Mouse (Mus musculus): ENCODE results near the gene Kcnh5. TPM values are rescaled to one million over a fixed set of nuclear protein-coding genes. Genes with fewer than 3 reads are reported as not detected.
A peak's percentile ranks its signal among the peaks of the same experiment; 100 is the strongest.

Kcnh5 gene
- total RNA-seq, 4 experiments from 2014 or later = 50.9 to 58.2 (median 53.6) TPM

DNA sequence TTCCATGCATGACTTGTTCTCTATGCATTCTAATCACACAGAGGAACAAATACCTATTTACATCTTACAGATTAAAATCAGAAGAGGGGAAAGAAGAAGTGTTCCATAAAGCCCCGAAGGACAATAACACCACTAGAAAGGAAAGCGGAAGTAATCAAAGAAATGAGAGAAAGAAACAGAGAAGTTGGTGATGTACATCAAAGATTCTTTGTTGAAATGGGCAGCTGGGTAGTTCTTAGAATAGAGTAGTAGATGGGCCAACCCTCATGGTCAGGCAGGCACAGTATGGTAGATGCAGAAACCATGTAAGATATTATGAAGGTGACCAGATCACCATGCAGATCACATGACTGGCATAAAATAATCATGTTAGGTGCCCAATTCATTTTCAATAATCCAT is 210.9 kb downstream of the Kcnh5 start:
- DNase-seq (ENCODE audit: low spot score in 2 of 2) = no peak

DNA sequence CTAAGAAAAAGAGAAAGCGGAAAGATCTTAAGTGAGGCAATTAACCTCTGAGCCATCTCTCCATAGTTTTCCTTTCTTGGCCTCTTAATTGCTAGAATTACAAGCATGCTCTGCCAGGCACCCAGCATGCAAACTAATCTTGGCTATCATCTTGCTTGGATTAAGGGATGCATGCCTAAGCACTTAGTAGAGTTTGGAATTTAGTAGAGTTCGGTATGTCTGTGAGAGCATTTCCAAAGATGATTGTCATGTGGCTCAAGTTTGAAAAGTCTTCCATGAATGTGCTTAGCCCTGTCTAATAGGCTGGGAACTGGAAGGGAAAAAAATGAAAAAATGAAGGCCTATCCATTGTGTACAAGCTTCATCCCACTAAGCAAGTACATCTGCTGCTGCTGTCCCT is 224.5 kb downstream of the Kcnh5 start:
- no peak for DNase-seq (ENCODE audit: low spot score in 2 of 2)

DNA sequence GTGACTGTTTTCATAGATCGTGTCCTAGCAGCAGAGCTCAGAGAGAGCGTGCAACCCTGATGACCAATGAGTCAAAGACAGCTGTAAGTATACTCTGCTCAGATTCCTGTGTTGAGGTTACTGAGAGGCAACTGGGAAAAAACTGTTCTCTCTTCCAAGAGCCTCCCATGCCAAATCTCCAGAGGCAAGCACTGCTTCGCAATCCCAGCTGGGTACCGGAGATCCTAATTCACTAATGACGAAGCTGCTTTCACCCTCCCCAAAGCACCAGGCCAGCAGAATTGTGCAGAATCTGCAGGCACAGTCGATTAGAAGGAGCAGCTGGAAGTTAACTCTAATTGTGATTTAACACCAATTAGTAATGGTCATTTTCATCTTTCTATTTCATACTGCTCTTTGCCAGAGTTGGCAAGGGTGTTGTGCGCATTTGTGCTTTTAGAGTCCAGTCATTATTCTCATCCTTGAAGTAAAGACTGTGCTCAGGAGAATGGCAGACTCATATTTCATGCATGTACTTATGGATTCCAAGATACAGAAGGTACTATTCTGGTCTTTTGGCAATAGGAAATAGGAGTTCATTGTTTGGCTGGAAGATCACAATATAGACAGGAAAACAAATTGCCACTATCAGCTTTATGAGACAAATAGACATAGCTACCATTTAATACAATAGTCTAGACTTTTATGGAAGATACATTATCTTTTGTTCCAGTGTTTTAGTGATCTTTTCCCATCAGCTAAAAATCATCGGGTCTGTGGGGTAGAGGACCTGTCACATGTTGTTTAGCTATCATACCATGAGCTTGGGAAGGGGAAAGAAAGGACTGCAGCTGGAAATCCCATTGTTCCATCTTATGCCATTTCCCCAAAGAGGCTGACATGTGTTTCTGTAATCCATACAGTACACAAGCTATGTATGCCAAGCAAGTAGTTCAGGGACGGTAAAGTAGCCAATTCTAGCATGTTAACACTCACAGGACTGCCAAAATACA is 225.7 kb downstream of the Kcnh5 start:
- no peak for DNase-seq (ENCODE audit: low spot score in 2 of 2)

DNA sequence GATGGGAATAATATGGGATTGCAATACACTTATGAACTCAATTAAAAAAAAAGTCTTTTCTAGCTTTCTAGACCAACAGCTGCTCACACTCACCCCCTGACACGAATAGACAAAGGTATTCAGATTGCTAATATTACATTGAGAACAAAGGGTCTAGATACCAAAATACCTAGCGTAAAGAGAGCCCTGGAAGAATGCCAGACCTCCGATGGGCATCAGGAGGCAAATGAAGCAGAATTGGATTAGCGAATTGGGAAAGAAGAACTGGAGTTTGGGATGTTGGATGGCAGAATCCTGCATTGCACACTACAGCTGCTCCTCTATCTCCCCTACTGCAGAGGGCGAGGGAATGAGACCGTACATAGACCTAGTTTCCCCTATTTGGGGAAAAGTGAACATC is 275.8 kb downstream of the Kcnh5 start:
- no peak for DNase-seq (ENCODE audit: low spot score in 2 of 2)

DNA sequence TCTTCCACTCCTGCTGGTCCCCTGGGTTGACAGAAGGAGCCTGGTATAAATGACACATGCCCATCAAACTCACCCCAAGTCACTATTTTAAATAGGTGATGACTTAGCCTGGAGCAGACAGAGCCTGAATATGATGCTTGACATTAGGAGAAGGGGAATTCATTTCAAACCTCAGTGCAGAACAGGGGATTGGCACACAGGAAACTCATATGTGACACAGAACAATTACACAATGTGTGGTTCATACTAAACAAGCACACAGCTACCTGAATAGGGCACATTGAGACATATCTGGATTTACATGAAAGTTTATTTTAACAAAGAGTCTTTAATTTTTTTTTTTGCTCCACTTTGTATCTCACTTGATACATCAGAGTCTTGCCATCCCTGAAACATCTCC is 276.4 kb downstream of the Kcnh5 start:
- DNase-seq (ENCODE audit: low spot score in 2 of 2) = no peak

DNA sequence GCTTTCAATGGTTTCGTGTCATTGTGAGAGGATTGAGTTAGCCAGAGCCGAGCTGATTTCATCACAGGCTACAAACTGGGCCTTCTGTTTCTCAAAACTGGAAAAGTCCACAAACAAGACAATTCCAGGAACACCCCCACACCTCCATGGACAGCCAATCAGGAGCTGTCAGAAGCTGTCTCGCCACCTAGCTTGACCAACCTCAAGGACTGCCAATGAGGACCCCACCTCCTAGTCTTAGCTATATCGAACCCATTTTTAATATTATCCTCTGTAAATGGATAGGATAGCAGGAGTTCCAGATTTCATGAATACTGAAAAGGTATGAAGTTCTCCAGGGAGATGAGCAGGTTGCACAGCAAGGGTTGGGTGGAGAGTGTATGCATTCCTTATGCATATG is 278.1 kb downstream of the Kcnh5 start:
- no peak for DNase-seq (ENCODE audit: low spot score in 2 of 2)

DNA sequence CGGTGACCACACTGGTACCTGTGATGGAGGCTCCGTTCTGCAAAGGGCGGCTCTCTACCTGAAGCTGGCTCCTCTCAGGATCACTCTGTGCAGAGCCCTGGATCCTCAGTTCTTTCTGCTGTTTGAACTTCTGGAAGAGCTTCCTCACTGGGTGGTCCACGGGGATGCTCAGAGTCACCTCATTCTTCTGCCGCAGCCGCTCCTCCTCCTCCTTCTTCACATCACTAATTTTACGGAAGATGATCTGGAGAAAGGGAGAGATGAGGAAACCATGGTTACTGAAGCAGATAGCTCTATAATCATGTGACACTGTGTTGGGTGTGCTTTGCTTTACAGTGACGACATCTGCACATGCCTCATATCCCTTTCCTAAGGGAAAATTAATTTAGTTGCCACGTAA is 278.9 kb downstream of the Kcnh5 start:
- no peak for DNase-seq (ENCODE audit: low spot score in 2 of 2)

DNA sequence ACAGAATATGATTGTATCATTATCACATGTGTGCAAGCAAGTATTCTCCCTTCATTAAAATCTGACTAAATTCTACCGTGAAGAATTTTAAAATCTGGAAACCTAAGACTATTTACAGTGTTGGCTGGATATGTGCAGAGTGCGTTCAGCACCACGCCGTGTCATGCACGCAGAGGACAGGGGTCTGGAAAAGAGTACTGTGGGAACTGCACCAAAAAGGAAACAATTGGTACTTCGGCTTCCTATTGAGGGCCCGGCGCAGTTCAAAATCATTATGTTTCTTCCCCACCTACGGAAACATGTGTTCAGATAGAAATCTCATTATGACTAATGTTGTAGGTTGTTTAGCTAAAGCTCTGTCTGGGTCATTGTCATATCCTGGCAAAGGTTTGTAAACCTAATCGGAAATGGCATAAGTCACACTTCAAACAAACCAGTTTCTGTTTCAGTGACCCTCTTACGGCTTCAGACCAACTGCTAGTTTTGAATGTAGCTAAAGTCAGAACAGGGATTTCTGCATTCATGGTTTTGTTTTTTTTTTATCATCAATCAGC is 282.2 kb downstream of the Kcnh5 start:
- DNase-seq (ENCODE audit: low spot score in 2 of 2) = no peak

DNA sequence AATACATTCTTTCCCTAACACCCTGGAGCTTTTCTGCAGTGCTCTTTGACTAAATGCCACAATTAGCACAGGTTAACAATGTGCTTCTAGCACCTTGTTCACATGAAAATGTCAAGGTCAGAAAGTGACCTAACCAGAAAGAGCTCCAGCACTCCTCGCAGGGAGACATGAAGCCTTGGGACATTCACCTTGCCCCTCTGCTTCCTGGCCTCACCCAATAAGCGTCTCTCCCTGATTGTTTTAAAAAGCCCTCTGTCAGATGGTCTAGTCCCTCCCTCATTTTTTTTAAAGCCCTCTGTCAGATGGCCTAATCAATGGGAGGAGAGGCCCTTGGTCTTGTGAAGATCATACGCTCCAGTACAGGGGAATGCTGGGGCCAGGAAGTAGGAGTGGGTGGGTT is 287.7 kb downstream of the Kcnh5 start:
- no peak for DNase-seq (ENCODE audit: low spot score in 2 of 2)

DNA sequence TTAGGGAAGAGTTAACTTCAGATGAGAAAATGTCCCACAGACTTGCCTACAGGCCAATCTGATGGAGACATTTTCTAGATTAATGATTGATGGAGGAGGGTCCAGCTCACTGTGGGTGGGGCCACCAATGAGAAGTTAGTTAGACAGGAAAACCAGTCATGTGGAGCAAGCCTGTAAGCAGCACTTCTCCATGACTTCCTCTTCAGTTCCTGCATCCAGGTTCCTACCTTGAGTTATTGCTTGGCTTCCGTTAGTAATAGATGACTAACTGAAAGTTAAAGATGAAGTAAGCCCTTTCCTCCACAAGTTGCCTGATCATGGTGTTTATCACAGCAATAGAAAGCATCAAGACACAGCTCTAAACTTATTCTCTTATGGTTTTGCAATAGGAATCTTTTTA is 290.1 kb downstream of the Kcnh5 start:
- DNase-seq (ENCODE audit: low spot score in 2 of 2) = no peak

DNA sequence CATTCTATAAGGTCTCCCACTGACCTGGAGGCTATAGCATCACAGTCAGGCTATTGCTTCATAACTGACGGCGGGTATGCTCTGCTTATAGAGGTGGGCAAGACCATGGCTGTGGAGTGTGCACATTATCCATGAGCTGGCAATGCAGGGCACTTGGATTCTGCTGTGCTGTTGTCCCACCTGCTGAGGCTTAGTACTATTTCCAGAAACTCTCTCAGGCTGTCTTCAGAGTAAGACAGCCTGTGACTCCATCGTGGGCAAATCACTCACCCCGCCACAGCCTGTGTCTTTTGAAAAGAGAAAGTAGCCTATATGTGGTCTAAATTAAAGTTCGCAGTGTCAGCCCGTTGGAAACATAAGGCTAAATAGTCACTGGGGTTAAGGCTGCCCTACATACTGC is 295.8 kb downstream of the Kcnh5 start:
- DNase-seq (ENCODE audit: low spot score in 2 of 2) = peak in 1 of 2 experiments; percentile 7

DNA sequence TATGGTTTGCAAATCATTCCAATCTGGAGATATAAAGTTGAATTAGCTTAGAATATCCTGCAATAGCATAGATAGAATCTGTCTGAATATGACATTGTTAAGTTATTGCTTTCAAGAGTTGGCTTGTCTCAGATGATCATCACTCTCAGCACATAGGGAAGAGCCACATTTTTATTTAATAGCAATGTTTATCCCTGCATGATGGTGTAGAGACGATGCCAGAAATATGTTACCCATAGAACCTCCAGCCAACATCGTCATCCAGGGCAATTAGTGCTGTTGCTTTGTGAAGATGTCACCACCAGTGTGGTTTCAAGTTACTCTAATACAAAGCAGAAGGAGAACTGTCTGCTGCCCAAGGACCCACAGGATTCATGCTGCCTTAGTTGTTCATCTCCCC is 321.5 kb downstream of the Kcnh5 start:
- DNase-seq (ENCODE audit: low spot score in 2 of 2) = no peak

DNA sequence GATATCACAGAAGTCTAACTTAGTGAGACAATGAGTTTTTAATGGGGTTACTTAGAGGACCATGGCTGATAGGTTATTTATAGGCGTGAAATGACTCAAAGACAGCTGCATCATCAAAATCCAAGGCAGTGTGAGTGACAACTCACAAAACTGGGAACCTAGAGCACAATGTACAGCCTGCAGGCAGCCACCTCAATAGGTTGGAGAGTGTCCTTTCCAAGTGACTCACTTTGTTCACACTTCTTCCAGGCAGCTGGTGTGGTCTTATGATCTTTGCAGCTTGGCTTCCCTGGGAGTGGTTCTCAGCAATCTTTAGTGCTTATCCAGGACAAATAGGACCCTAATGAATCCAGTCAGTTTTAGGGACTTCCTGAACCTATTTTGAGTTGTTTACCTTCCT is 322.9 kb downstream of the Kcnh5 start:
- DNase-seq (ENCODE audit: low spot score in 2 of 2) = no peak

DNA sequence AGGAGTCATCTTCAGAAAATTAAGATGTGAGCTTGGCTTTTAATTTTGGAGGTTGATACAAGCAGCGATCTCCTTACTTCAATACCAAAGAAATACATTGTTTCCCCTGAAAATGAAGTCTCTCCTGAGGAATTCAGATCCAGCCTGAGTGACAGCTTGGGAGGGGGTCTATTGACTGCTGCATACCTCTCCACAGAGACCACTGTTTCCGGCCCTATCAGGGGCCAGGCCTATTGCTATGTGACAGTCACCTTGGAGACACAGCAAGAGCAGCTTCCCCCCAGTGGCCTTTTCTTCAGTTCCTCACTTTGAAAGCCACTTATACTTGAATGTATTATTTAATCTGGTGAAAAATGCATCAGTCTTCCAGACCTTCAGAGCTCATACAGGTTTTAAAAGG is 326.8 kb downstream of the Kcnh5 start:
- DNase-seq (ENCODE audit: low spot score in 2 of 2) = no peak

DNA sequence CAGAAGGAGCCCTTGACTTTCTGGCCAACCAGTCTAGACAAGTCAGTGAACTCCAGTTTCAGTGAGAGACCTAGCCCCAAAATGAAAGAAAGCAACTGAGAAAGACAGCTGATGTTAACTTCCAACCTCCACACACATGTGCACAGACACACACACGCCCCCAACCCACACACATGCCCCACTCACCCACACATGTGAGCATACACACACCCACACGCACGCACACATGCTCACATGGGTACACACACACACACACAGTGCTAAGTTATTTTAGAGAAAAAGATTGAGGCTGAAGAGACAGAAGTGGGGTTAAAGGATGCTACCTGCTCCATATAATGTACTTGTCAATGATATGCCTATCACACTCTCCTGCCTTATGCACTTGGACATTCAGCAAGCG is 327.2 kb downstream of the Kcnh5 start:
- no peak for DNase-seq (ENCODE audit: low spot score in 2 of 2)

DNA sequence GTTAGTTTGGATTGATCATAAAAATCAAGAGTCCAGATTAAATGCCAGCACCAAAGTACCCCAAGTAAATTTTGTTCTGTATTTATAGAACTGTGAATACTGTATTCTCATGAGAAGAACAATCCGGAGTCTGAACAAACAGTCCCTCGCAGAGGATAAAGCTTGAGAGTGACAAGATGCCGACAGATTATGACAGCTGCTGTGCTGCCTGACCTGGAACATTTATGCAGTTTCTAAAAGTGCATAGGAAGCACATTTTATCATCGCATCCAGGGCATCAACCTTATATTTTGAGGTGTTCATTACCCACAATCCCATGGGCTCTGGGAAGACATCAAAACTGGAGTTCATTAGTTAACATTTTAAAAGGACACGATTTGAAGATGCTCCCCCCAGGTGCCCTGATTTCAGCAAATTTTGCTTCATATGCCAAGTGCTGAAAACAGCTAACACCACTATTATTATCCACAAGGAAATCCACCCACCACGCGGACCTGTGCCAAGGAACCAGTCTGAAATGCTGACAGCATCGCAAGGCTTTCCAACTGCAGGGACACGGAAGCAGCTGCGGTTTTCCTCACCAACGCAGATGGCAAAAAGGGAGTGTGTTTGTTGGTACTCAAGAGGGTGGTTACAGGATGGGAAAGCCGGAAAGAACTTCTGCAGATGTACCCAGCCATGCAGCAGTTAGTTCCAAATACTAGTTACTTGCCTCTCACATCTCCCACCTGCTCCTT is 328.4 kb downstream of the Kcnh5 start:
- DNase-seq (ENCODE audit: low spot score in 2 of 2) = peak; percentile 71 to 88

Other genes with a start within 250 kb of the Kcnh5 start
- 1 to 10 TPM; 3.5 to 5.2 (median 4.0) TPM for gene Rhoj, start 131.0 kb upstream of the Kcnh5 start, total RNA-seq (2022)
- gene Gphb5, start 239.4 kb upstream of the Kcnh5 start, total RNA-seq (2022) = not detected